Comparison of ENCODE assay signal across 22 mouse cellular contexts in genomic region chr3:116204643-116205042, GRCm38 (mm10). TPM values are rescaled to one million over a fixed set of nuclear protein-coding genes. Genes with fewer than 3 reads are reported as not detected.
DNase-seq lines count a peak whose midpoint lies in the region; ATAC-seq and TF ChIP-seq lines count a peak whose summit lies in the region.
"Had no signal": no experiment of that assay in that cellular context is flagged by ENCODE, and none has a peak within 500 bp of the region (broad histone marks: within the 10 kb centered on the region; RNA-seq: fewer than 3 reads in every experiment).

No protein-coding gene starts in this region.

- H3K9ac ChIP-seq in kidney, embryonic 15.5 days = no peak overlapping the region
- no peak overlapping the region for H3K9ac ChIP-seq in lung, embryonic 16.5 days (ENCODE audit: low read length)
- H3K9ac ChIP-seq: embryonic facial prominence, embryonic 15.5 days; hindbrain, embryonic 15.5 days; limb, embryonic 13.5 days; midbrain, embryonic 13.5 days; neural tube, embryonic 12.5 days had no signal

- 52% methylated on average over 9 of the region's 9 CpGs for WGBS in kidney, embryonic 15.5 days
- WGBS in lung, embryonic 16.5 days = 57% methylated on average over 9 of the region's 9 CpGs
- 43% methylated on average over 9 of the region's 9 CpGs for WGBS in small intestine, adult 2 months

- H3K4me2 ChIP-seq in kidney, embryonic 15.5 days = no peak overlapping the region
- no peak overlapping the region for H3K4me2 ChIP-seq in lung, embryonic 16.5 days (ENCODE audit: low read depth, low read length)
- H3K4me2 ChIP-seq: embryonic facial prominence, embryonic 15.5 days; hindbrain, embryonic 15.5 days; limb, embryonic 13.5 days; midbrain, embryonic 13.5 days; neural tube, embryonic 12.5 days had no signal

- no peaks in the 10 kb centered on the region for H3K9me3 ChIP-seq in kidney, embryonic 15.5 days (replicated peaks)
- H3K9me3 ChIP-seq in lung, embryonic 16.5 days (ENCODE audit: control insufficient read depth, low read length) = no peaks in the 10 kb centered on the region
- H3K9me3 ChIP-seq: embryonic facial prominence, embryonic 15.5 days; hindbrain, embryonic 15.5 days; limb, embryonic 13.5 days; midbrain, embryonic 13.5 days; neural tube, embryonic 12.5 days had no signal

- DNase-seq in heart, adult 9 months (ENCODE audit: low spot score in 2 of 2) = peak; percentile 25 to 26
- DNase-seq in heart, adult 8-10 months (ENCODE audit: low spot score) = no peak
- DNase-seq in kidney, adult 11 months = no peak
- DNase-seq in lung, postnatal 4 days = no peak
- DNase-seq: cerebellum, adult 2 months; cerebellum, postnatal 36 days; gastrocnemius, postnatal 36 days; layer of hippocampus, postnatal 36 days; right cerebral cortex, adult 18-20 months; thymus, adult 2 months had no signal

- no peak overlapping the region for H3K4me3 ChIP-seq in kidney, embryonic 15.5 days (replicated peaks)
- no peak overlapping the region for H3K4me3 ChIP-seq in lung, embryonic 16.5 days (ENCODE audit: low read length)
- H3K4me3 ChIP-seq in small intestine, adult 2 months (ENCODE audit: low read depth, low read length) = no peak overlapping the region
- H3K4me3 ChIP-seq: embryonic facial prominence, embryonic 15.5 days; hindbrain, embryonic 15.5 days; layer of hippocampus, adult 2 months; limb, embryonic 13.5 days; midbrain, embryonic 13.5 days; neural tube, embryonic 12.5 days had no signal

- no peaks in the 10 kb centered on the region for H3K36me3 ChIP-seq in kidney, embryonic 15.5 days
- no peaks in the 10 kb centered on the region for H3K36me3 ChIP-seq in lung, embryonic 16.5 days (ENCODE audit: control insufficient read depth, insufficient read depth, low read length)
- H3K36me3 ChIP-seq in small intestine, adult 2 months (ENCODE audit: control insufficient read depth, insufficient read depth, low read length) = no peaks in the 10 kb centered on the region
- H3K36me3 ChIP-seq: embryonic facial prominence, embryonic 15.5 days; hindbrain, embryonic 15.5 days; limb, embryonic 13.5 days; midbrain, embryonic 13.5 days; neural tube, embryonic 12.5 days had no signal

- peak overlapping the region; percentile 86 for H3K27ac ChIP-seq in kidney, embryonic 15.5 days
- H3K27ac ChIP-seq in lung, embryonic 16.5 days (ENCODE audit: low read length) = peak overlapping the region; percentile 80
- H3K27ac ChIP-seq in small intestine, adult 2 months (ENCODE audit: insufficient read depth, low read depth, low read length) = peak overlapping the region; percentile 73
- H3K27ac ChIP-seq: embryonic facial prominence, embryonic 15.5 days; hindbrain, embryonic 15.5 days; layer of hippocampus, adult 2 months; limb, embryonic 13.5 days; midbrain, embryonic 13.5 days; neural tube, embryonic 12.5 days had no signal

- H3K27me3 ChIP-seq in kidney, embryonic 15.5 days = no peaks in the 10 kb centered on the region
- no peaks in the 10 kb centered on the region for H3K27me3 ChIP-seq in lung, embryonic 16.5 days (ENCODE audit: control insufficient read depth, insufficient read depth, low read depth, low read length)
- H3K27me3 ChIP-seq in small intestine, adult 2 months (ENCODE audit: control insufficient read depth, insufficient read depth, low read length) = no peaks in the 10 kb centered on the region
- H3K27me3 ChIP-seq: CH12.LX; embryonic facial prominence, embryonic 15.5 days; hindbrain, embryonic 15.5 days; limb, embryonic 13.5 days; midbrain, embryonic 13.5 days; neural tube, embryonic 12.5 days had no signal

- no peak for TF ChIP-seq POLR2A in small intestine, adult 2 months (IDR thresholded peaks at IDR 0.05; ENCODE audit: low read depth, low read length)

- no peak for ATAC-seq in kidney, embryonic 15.5 days (replicated peaks; ENCODE audit: low FRiP score)
- no peak for ATAC-seq in lung, embryonic 16.5 days (ENCODE audit: low read depth)
- ATAC-seq: forebrain, embryonic 16.5 days; midbrain, embryonic 13.5 days had no signal

- H3K4me1 ChIP-seq in kidney, embryonic 15.5 days = peaks cover 30% of the 10 kb centered on the region
- peaks cover 23% of the 10 kb centered on the region for H3K4me1 ChIP-seq in lung, embryonic 16.5 days (replicated peaks; ENCODE audit: control insufficient read depth, insufficient read depth, low read length)
- H3K4me1 ChIP-seq in small intestine, adult 2 months (ENCODE audit: control insufficient read depth, insufficient read depth, insufficient read length, low read length) = no peaks in the 10 kb centered on the region
- H3K4me1 ChIP-seq: hindbrain, embryonic 15.5 days; neural tube, embryonic 12.5 days had no signal

- no peak for TF ChIP-seq CTCF in small intestine, adult 2 months (IDR thresholded peaks at IDR 0.05; ENCODE audit: extremely low read depth, insufficient read length, insufficient replicate concordance, low read depth, low read length)

RNA-seq across cellular contexts. Expression of gene Gpr88, which starts 48.7 kb away (rescaled TPM):
- under 1 TPM; 0.14 to 0.30 (median 0.16) TPM for total RNA-seq in heart, adult 8-10 months (2022)
- 0.82 and 1.0 TPM in 2 replicates for polyA plus RNA-seq in kidney, embryonic 15.5 days (2015; fragmentation: Nextera tagmentation; extraction: Ambion mirVana)
- polyA plus RNA-seq in lung, embryonic 16.5 days (2015; fragmentation: Nextera tagmentation; extraction: Ambion mirVana) = 0.47 and 0.57 TPM in 2 replicates
- 0.63 and 0.83 TPM in 2 replicates for polyA plus RNA-seq in small intestine, adult 2 months (2012; rRNA removed)
- total RNA-seq: CH12.LX; gastrocnemius, postnatal 36 days; MEL had no signal

Comparison
In these comparisons a context has a peak if more than half of its experiments do, and no peak if none do; other contexts are left out.
1. DNase-seq: peak in heart, adult 9 months (2 of 2); none in heart, adult 8-10 months (single experiment), kidney, adult 11 months (single experiment) and lung, postnatal 4 days (0 of 2).
2. Peak in every context shown above with its lines, with median percentiles within 50 percentile points of each other: H3K27ac ChIP-seq.